Mouse (Mus musculus) hindlimb bud, embryonic 11.5 days (tissue): ENCODE results near the gene Dyx1c1.
A peak's percentile ranks its signal among the peaks of the same experiment; 100 is the strongest.

Experiments used
- DNase-seq: peaks from one replicate; pipeline ENCODE4 v3.0.0-alpha.2; 2012; ENCODE audit warnings: low read depth, low spot score; ENCODE audit errors: extremely low spot score

The Dyx1c1 gene

GRCm38 (mm10) chr9:72972984-72973383, 14.4 kb downstream of the Dyx1c1 start:
- DNase-seq, result no peak

DNA sequence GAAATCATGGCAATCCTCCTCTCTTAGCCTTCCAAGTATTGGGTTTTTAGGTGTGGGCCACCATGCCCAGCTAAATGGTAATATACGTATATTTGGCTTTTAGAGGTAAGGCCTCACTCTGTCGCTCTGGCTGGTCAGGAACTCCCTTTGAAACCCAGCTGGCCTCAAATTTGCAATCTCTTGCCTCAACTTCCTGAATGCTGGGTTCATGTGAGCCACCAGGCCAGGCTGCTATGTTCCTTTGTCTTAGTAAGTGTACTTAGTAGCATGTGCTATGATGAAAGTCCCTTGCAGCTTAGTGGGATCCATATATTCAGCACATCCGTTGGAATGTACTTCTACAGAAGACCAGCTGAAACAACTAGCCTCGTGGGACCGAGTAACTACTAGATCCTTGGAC, 16.1 kb downstream of the Dyx1c1 start:
- DNase-seq, result no peak

GRCm38 (mm10) chr9:72975242-72975641, 16.7 kb downstream of the Dyx1c1 start:
- DNase-seq, result no peak

GRCm38 (mm10) chr9:72983066-72983465, 24.5 kb downstream of the Dyx1c1 start:
- no peak for DNase-seq

- DNase-seq, result peak; percentile 79
These were observed 26.9 kb downstream of the Dyx1c1 start, which contains the start of the genes Ccpg1os and Ccpg1 for GRCm38 (mm10) chr9:72985250-72986220. TSS of gene Ccpg1os (minus strand) at chr9:72985382. TSS of gene Ccpg1 (plus strand) at chr9:72985429.

- DNase-seq, result no peak
These were observed 29.1 kb downstream of the Dyx1c1 start for GRCm38 (mm10) chr9:72987703-72988102.

DNA sequence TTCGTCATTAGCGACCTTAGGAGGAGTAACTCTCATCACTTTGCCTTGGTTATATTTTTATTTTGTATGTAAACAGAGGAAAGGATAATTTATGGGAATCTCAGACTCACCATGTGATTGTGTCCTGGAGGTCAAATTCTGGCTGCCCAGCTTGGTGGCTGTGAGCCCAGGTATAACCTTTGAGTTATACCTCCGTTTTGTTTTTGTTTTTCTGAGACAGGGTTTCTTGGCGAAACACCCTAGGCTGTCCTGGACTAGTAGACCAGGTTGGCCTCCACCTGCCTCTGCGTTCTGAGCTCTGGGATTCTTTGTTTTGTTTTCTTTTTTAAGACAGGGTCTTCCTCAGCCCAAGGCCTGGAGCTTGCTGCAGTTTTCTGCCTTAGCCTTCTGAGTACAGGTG, 30.1 kb downstream of the Dyx1c1 start:
- no peak for DNase-seq

DNA sequence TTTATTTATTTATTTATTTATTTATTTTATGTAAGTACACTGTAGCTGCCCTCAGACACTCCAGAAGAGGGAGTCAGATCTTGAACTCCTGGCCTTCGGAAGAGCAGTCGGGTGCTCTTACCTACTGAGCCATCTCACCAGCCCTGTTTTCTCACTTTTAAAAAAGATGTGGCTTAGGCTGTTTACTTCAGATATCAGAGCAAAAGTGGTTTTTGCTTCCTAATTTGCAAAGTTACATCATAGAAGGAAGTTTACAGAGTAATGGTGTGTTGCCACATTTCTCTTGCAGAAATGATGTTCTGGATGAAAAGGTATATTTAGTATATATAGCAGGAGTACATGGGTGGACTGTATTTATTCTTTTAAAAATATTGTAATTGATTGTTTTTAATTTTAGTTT, 32.8 kb downstream of the Dyx1c1 start:
- no peak for DNase-seq

GRCm38 (mm10) chr9:72992576-72992975, 34.0 kb downstream of the Dyx1c1 start:
- DNase-seq, result no peak

DNA sequence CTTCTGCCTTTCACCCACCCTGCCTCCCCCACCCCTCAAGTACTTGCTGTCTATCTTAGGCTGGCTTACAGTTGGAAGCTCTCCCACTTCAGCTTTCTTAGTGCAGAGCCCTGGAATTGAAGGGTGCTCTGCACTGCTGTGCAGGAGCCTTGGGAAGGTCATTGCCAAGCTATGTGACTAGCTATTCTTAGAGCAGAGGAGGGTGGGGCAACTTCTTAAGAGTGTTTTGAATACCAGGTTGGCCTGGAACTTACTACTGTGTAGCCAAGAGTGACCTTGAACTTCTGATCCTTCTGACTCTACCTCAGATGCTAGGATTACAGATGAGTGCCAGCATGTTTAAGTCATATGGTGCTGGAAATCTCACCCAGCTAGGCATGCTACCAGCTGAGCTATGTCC, 37.6 kb downstream of the Dyx1c1 start:
- DNase-seq, result no peak

- DNase-seq, result no peak
These were observed 38.2 kb downstream of the Dyx1c1 start for GRCm38 (mm10) chr9:72996806-72997205.

DNA sequence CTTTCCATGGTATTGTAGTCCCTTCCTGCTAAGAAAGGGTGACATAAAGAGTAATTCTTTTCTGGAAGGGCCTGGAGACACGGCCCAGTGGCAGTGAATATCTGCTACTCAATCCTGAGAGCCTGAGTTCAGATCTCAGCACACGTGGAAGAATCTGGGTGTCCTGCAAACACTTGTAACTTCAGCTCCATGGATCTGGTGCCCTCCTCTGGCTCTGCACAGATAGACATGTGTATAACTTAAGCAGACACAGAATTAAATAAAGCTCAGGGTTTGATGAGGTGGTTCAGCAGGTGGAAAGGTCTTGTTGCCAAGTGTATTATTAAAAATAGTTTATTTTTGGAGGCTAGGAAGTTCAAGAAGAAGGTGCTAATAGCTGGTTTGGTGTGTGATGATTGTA, 41.9 kb downstream of the Dyx1c1 start:
- no peak for DNase-seq

DNA sequence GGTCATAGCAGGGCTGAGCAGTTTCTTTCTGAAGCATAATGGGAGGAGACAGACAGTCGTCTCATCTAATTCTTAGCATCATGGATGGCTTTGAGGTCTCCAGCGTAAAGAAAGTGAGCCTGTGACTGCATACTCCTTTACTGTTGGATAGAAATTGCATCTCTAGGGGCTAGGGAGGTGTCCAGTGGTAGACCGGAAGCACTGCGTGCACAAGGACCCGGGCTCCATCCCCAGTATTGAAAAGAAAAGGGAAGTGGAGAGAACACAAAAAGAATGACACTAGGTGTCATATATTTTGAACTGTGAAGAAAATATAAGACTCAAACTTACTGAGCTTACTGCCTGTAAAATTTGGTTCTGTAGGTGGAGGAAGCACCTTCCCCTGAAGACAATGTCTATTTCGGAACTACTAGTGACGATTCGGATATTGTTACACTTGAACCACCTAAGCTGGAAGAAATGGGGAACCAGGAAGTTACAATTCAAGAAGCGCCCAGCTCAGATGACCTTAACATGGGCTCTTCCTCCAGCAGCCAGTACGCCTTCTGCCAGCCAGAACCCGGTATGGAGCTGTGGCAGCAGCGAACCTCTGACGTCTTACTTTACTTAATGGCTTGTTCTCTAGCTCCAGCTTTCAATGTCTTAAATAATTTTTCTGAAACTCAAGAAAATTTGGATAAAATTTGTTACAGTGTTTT, 42.9 kb downstream of the Dyx1c1 start:
- DNase-seq, result no peak

- DNase-seq, result no peak
These were observed 43.6 kb downstream of the Dyx1c1 start for GRCm38 (mm10) chr9:73002177-73002576.

DNA sequence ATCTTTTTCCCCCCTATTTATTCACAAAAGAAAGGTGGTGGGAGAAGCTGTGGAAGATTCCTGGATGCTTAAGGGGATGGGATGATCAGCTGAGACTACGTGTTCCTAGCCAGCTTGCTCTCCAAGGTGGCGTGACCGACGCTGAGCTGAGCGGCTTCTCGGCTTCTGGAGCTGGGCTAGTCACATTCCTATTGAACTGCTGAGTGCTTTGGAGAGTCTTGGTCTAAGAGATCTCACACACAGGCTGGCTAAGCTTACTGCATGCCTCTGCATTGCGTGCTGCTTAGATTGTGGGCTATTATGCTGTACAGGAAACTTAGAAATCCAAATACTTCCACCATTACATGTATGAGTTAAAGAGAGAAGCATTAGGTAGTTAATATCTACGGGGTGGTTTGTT, 45.5 kb downstream of the Dyx1c1 start:
- DNase-seq, result no peak

- no peak for DNase-seq
These were observed 46.5 kb downstream of the Dyx1c1 start for GRCm38 (mm10) chr9:73005106-73005505.

DNA sequence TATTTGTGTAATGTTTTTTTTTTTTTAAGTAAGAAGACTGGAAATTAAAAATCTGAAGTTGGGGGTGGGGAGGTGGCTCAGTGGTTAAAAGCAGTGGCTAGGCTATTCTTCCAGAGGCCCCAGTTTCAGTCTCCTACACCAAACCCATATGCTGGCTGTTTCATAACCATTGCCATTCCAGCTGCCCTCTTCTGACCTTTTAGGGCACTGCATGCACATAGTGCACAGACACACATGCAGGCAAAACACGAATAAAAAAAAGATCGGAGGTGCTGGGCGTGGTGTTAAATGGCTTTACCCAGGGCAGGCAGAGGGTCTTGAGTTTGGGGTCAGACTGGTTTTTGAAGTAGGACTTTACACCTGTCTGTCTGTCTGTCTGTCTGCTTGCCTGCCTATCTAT, 47.6 kb downstream of the Dyx1c1 start:
- DNase-seq, result no peak

GRCm38 (mm10) chr9:73008384-73008783, 49.8 kb downstream of the Dyx1c1 start:
- no peak for DNase-seq

- DNase-seq, result no peak
These were observed 54.0 kb downstream of the Dyx1c1 start for GRCm38 (mm10) chr9:73012629-73013028.

GRCm38 (mm10) chr9:73014724-73015123, 56.1 kb downstream of the Dyx1c1 start:
- DNase-seq, result no peak

GRCm38 (mm10) chr9:73019841-73020240, 61.3 kb downstream of the Dyx1c1 start:
- DNase-seq, result no peak

DNA sequence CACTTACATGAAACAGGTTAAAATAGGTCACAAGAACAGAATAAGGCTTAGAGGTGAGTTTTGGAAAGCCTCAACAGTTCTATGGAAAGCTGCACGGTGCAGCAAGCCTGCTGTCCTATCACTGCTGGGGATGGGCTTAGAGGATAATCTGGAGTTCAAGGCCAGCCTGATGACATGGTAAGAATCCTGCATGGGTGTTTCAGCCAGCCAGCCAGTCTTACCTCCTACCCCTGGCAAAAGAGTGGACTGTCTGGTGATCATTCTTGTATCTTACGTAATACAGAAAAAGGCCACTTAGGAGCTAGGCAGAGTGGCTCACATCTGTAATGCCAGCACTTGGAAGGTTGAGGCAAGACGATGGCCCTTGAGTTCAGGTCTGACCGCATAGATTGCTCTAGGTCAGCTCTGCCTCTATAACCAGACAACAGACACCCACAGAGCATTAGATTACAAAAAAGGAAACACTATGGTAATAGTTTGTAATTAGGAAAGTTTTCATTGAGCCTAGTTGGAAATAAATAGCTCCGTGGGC, 62.0 kb downstream of the Dyx1c1 start:
- no peak for DNase-seq
